Mouse (Mus musculus) E14TG2a.4 (cell line): ENCODE data around the gene Tyk2.

Source experiments
- CTCF ChIP-seq: conservative IDR thresholded peaks from 2 replicates; pipeline ENCODE4 v1.5.1; 2014; ENCODE audit warnings: low read length
- NANOG ChIP-seq: IDR thresholded peaks from 2 replicates; pipeline ENCODE4 v1.6.1; 2014; ENCODE audit warnings: borderline replicate concordance, low read length, mixed read lengths

DNA sequence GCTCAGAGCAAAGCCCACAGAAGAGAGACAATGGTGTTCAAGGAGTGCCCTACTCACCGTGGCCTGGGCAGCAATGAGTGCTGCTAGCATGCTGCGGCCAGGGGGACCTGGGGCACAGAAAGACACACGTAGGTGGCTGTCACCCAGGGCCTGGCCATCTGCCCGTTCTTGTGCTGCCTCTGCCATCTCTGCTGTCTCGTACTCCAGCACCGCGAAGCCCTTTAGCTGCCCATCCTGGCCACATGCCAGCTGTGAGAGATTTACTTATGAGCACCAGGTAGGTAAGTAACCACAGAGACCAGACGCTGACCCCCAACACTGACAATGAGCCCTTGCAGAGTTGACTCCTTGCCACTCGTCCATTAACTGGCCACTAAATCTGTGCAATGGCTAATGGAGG is 49.9 kb downstream of the Tyk2 start:
- TF ChIP-seq CTCF (no peak), NANOG (no peak)
